Mouse (Mus musculus) neural tube, embryonic 11.5 days (tissue): ENCODE measurements around the gene Ipo7. TPM values are rescaled to one million over a fixed set of nuclear protein-coding genes. Genes with fewer than 3 reads are reported as not detected.

Experiments
- ATAC-seq: fragments of 200-750 bp; cut with Nextera tagmentation; 2 replicates; pipeline ENCODE4 v1.8.0; 2017; ENCODE audit warnings: moderate number of reproducible peaks, mild to moderate bottlenecking, moderate TSS enrichment, moderate library complexity; ENCODE audit not compliant: insufficient read depth, low FRiP score, low TSS enrichment
- DNase-seq: peaks from one replicate; pipeline ENCODE4 v3.0.0-alpha.2; 2015; ENCODE audit warnings: low spot score
- H3K27ac ChIP-seq: fragments of 300-500 bp; sonication (generic); 2 replicates; pipeline ENCODE4 v1.5.1; 2014; ENCODE audit warnings: low read depth, mild to moderate bottlenecking, low read length
- H3K27me3 ChIP-seq: fragments of 300-500 bp; sonication (generic); 2 replicates; pipeline ENCODE4 v1.6.1; 2014; ENCODE audit warnings: mild to moderate bottlenecking, low read length, mixed read lengths; ENCODE audit not compliant: control insufficient read depth, insufficient read depth
- H3K36me3 ChIP-seq: fragments of 300-500 bp; sonication (generic); 2 replicates; pipeline ENCODE4 v1.6.1; 2014; ENCODE audit warnings: mild to moderate bottlenecking, low read length, moderate library complexity, mixed read lengths; ENCODE audit not compliant: control insufficient read depth, insufficient read depth
- H3K4me1 ChIP-seq: fragments of 300-500 bp; sonication (generic); 2 replicates; pipeline ENCODE4 v1.6.1; 2014; ENCODE audit warnings: low read length, mixed read lengths; ENCODE audit not compliant: control insufficient read depth, insufficient read depth
- H3K4me2 ChIP-seq: fragments of 300-500 bp; sonication (generic); 2 replicates; pipeline ENCODE4 v1.6.1; 2014; ENCODE audit warnings: low read depth, mild to moderate bottlenecking, moderate library complexity
- H3K4me3 ChIP-seq: fragments of 300-500 bp; sonication (generic); 2 replicates; pipeline ENCODE4 v1.5.1; 2014; ENCODE audit warnings: low read depth, low read length
- H3K9ac ChIP-seq: fragments of 300-500 bp; sonication (generic); 2 replicates; pipeline ENCODE4 v1.6.1; 2014; ENCODE audit warnings: mild to moderate bottlenecking, low read length
- H3K9me3 ChIP-seq: fragments of 300-500 bp; sonication (generic); 2 replicates; pipeline ENCODE4 v1.6.1; 2016; ENCODE audit warnings: low read length; ENCODE audit not compliant: control insufficient read depth
- WGBS: fragments of 180-500 bp; shearing (Covaris S2); extraction: QIAGEN DNeasy Blood & Tissue Kit; methylation state at CpG from one replicate; pipeline ENCODE4 v1.1.7; 2014; 5-methylcytosine and 5-hydroxymethylcytosine counted together
- polyA plus RNA-seq: library from polyadenylated mRNA; unstranded; fragments of >200 nt; fragmentation: Nextera tagmentation; extraction: Ambion mirVana; gene quantifications from 2 replicates; pipeline ENCODE4 v1.2.1, GENCODE M21; 2014

Gene Ipo7
- polyA plus RNA-seq, 1 experiment from 2014 or later, result 36.3 TPM

DNA sequence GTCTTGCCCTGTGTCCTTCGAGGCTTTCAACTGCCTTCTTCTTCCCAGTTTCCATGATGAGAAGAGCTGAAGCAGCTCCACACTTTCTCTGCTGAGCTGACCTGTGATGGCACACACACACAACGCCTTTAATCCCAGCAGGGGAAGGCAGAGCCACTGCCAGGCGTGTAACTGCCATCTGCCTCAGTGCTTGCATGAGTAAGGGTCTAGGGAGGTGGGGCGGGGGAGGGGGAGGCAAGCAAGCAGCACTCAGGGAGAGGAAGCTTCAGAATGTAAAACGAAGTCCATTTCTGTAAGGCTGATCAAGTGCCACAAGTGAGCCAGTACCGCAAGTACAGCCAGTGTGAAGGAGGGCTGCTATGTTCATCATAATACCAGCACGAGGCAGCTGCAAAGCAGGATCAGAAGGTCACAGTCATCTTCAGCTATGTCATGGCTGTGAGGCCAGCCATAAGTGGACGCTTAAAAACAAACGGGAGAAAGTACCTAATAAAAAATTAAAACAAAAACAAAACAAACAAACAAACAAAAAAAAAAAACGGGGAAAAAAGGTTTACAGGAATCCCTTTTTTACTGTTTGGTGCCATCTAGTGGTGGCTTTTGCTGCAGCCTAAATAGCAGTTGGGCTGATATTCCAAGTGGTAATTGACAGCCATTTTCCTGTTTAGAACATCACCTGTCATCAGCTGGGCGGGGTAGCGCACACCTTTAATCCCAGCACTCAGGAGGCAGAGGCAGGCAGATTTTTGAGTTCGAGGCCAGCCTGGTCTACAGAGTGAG is 65.5 kb downstream of the Ipo7 start:
- Histone ChIP-seq H3K9me3 (no peaks in the 10 kb centered on the region), H3K4me2 (no peak overlapping the region), H3K27ac (no peak overlapping the region), H3K9ac (no peak overlapping the region), H3K4me1 (no peaks in the 10 kb centered on the region), H3K4me3 (no peak overlapping the region), H3K27me3 (no peaks in the 10 kb centered on the region), H3K36me3 (peaks cover 50% of the 10 kb centered on the region)
- ATAC-seq (no peak), DNase-seq (peak; percentile 61)
- WGBS, result 71% methylated on average over 13 of the region's 13 CpGs

DNA sequence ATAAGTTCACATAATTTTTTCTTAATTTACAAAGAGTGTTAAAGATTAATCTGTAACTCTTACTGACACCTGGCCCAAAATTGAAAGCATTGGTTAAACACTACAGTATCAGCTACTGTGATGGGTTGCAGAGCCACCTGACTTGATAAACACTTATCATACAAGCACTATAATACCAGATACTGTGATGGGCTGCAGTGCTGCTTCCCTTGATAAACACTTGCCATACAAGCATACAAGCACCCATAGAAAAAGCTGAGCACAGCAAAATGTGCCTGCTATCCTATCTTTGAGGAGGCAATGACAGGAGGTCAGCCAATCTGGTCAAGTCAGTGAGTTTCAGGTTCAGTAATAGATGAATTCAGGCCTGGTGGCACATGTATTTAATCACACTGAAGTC is 67.1 kb downstream of the Ipo7 start:
- Histone ChIP-seq H3K4me2 (no peak overlapping the region), H3K4me3 (no peak overlapping the region), H3K36me3 (peaks cover 46% of the 10 kb centered on the region), H3K27ac (no peak overlapping the region), H3K9ac (no peak overlapping the region), H3K9me3 (no peaks in the 10 kb centered on the region), H3K27me3 (no peaks in the 10 kb centered on the region), H3K4me1 (no peaks in the 10 kb centered on the region)
- DNase-seq (no peak), ATAC-seq (no peak)

DNA sequence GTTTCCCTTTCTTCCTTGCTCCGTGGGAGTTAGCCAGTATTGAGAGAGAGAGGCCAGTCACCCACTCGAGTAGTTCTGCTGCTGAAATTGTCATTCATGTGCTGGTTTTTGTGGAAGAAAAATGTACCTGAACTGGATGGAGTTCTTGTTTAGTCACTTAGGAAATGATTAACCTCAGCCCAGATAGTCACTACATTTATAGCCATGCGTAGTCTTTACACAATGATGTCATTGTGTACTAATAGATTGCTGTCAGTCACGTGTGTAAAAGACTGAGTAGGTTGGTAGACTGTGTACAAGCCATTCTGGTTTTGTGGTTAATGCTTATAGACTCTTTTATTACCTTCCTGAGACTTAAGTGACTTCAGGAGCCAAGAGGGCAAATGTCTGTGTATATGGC is 69.8 kb downstream of the Ipo7 start:
- Histone ChIP-seq H3K27me3 (no peaks in the 10 kb centered on the region), H3K27ac (no peak overlapping the region), H3K9ac (no peak overlapping the region), H3K4me3 (no peak overlapping the region), H3K4me1 (peaks cover 3% of the 10 kb centered on the region; the same call in 1 of the 2 replicates), H3K4me2 (no peak overlapping the region), H3K9me3 (no peaks in the 10 kb centered on the region), H3K36me3 (peaks cover 41% of the 10 kb centered on the region)
- 75% methylated on average over 4 of the region's 4 CpGs for WGBS
- no peak for ATAC-seq
- no peak for DNase-seq

DNA sequence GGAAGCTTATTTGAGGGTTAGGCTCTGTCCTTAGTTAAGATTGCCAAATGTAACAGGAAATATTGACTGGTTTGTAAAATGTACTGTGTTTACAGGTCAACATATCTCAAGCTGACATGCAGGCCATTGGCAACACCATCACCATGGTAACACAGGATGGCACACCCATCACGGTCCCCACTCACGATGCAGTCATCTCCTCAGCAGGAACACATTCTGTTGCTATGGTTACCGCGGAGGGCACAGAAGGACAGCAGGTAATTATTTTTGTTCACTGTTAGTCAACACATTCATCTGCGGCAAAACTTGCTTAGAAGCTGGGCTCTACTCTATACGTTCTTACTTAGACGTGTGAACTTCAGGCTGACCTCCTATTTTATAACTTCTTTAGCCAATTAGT is 73.6 kb downstream of the Ipo7 start:
- no peak for ATAC-seq
- H3K4me3 ChIP-seq, result no peak overlapping the region
- DNase-seq, result peak; percentile 29

DNA sequence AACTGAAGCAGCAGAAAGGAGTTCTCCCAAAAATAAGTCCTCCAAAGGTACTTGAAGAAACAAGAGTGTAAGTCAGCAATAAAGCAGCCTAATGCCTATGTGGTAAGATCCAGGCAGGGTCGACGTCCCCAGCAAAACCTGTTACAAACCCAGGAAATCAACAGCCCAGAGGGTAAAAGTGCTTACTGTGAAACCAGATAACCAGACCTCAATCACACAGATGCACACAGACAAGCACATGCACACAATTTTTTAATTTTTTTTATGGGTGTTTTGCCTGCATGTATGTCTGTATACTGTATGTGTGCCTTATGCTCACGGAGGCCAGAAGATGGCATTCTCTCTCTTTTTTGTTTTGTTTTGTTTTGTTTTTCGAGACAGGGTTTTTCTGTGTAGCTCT is 78.3 kb downstream of the Ipo7 start:
- no peak for ATAC-seq
- peaks cover 3% of the 10 kb centered on the region; the same call in 1 of the 2 replicates for H3K4me1 ChIP-seq
- no peak for DNase-seq
- H3K27ac ChIP-seq, result no peak overlapping the region
- H3K9me3 ChIP-seq, result no peaks in the 10 kb centered on the region
- H3K4me2 ChIP-seq, result no peak overlapping the region
- H3K4me3 ChIP-seq, result no peak overlapping the region
- peaks cover 8% of the 10 kb centered on the region; the same call in 1 of the 2 replicates for H3K36me3 ChIP-seq
- no peaks in the 10 kb centered on the region for H3K27me3 ChIP-seq
- no peak overlapping the region for H3K9ac ChIP-seq
- WGBS, result 90% methylated on average over 4 of the region's 4 CpGs

More for the DNA sequence above, 73.6 kb downstream of the Ipo7 start:
- H3K27me3 ChIP-seq, result no peaks in the 10 kb centered on the region
- peaks cover 3% of the 10 kb centered on the region; the same call in 1 of the 2 replicates for H3K4me1 ChIP-seq
- 63% methylated on average over 7 of the region's 7 CpGs for WGBS
- H3K36me3 ChIP-seq, result peaks cover 24% of the 10 kb centered on the region
- H3K9me3 ChIP-seq, result no peaks in the 10 kb centered on the region
- no peak overlapping the region for H3K9ac ChIP-seq
- no peak overlapping the region for H3K27ac ChIP-seq
- H3K4me2 ChIP-seq, result no peak overlapping the region

DNA sequence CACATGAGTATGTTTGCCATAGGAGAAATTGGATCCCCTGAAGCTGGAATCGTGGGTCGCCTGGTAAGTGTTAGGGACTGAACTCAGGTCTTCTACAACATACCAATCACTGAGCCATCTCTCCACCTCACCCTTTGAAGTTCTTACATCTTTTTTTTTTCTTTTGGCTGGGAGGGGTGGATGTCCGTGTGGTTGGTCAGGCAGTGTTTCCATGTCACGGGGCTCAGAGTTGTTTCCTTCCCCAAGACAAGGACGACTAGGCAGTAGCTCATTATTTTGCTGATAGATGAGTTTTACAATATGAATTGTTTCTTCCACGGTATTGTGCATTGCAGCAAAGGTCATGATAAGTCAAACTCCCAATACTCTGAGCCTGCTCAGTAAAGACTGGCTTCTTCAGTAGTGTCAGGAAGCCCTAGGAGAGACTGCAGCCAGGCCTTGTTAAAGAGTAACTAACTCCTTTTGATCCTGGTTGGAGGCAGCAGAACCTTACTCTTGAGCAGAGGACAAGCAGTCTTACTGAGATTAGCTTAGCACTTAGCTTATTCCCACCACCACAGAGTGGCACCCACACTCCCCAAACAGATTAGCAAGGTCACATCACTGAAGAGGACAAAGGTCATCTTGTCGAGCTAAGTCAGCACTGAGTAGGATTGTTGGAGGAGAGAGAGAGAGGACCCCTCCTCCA is 79.2 kb downstream of the Ipo7 start:
- 43% methylated on average over 7 of the region's 7 CpGs for WGBS
- H3K36me3 ChIP-seq, result peaks cover 6% of the 10 kb centered on the region; the same call in 1 of the 2 replicates
- no peaks in the 10 kb centered on the region for H3K27me3 ChIP-seq
- DNase-seq, result no peak
- no peak overlapping the region for H3K27ac ChIP-seq
- no peak overlapping the region for H3K4me2 ChIP-seq
- H3K4me1 ChIP-seq, result no peaks in the 10 kb centered on the region
- ATAC-seq, result no peak
- H3K9me3 ChIP-seq, result no peaks in the 10 kb centered on the region
- no peak overlapping the region for H3K9ac ChIP-seq
- H3K4me3 ChIP-seq, result no peak overlapping the region

DNA sequence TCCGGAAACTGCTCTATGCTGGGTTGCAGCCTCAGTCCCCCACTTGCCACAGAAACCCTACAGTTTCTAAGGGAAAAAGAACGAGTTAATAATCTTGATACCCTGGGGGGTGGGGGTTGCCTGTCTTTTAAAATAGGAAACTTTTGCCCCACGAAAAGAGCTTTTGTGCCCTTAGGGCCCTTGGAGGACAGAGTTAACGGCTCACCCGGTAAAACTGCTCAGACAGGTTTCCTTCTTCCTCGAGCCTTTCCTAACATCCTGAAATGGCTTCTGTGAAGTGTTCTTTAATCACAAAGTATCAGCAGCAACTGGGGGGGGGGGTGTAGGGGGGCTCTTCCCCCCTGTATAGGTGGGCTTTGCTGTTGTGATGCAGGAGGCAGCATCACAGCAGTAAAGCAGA is 82.8 kb downstream of the Ipo7 start:
- ATAC-seq, result no peak
- Histone ChIP-seq H3K9ac (no peak overlapping the region), H3K27ac (no peak overlapping the region), H3K4me3 (no peak overlapping the region), H3K36me3 (peaks cover 2% of the 10 kb centered on the region; the same call in 1 of the 2 replicates), H3K9me3 (no peaks in the 10 kb centered on the region), H3K4me1 (no peaks in the 10 kb centered on the region), H3K27me3 (no peaks in the 10 kb centered on the region), H3K4me2 (no peak overlapping the region)
- WGBS, result 54% methylated on average over 6 of the region's 6 CpGs
- no peak for DNase-seq

DNA sequence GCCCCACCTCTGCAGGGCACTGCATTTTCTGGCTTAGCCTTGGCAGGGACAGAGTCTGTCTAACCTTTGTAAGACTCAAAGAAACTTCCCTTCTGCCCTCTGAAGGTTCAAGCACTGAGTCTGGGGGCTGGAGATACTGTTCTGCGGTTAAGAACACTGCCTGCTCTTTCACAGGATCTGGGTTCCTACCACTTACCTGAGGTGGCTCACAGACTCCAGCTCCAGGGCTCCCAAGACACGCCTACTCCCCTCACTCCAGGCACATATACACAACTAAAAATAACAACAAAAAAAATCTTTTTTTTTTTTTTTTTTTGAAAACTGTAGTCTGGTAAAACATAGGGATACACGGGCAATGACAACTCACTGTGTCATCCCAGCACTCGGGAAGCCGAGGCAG is 83.2 kb downstream of the Ipo7 start:
- no peak overlapping the region for H3K4me2 ChIP-seq
- H3K27ac ChIP-seq, result no peak overlapping the region
- H3K9ac ChIP-seq, result no peak overlapping the region
- H3K9me3 ChIP-seq, result no peaks in the 10 kb centered on the region
- no peaks in the 10 kb centered on the region for H3K4me1 ChIP-seq
- ATAC-seq, result no peak
- H3K36me3 ChIP-seq, result peaks cover 2% of the 10 kb centered on the region; the same call in 1 of the 2 replicates
- H3K27me3 ChIP-seq, result no peaks in the 10 kb centered on the region
- no peak overlapping the region for H3K4me3 ChIP-seq
- 83% methylated on average over 5 of the region's 5 CpGs for WGBS
- no peak for DNase-seq

DNA sequence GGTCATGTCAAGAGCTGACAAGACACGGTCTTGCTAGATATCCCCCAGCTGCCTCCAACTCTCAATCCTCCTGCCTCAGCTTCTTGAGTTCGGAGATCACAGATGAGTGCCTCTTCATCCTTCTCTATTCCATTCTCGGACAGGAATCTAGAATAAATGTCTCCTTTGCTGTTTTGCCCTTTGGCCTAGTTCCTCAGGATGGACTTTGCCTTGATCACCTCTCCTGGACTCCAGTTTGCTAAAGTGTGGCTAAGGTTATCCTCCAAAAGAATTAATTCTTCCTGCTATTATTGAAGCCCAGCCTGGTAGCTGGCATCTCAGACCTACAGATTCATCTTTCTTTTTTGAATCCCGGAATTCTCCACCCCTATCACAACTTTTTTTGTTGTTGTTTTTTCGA is 87.0 kb downstream of the Ipo7 start:
- Histone ChIP-seq H3K27me3 (no peaks in the 10 kb centered on the region), H3K9me3 (no peaks in the 10 kb centered on the region), H3K9ac (no peak overlapping the region), H3K4me2 (no peak overlapping the region), H3K4me1 (0 out of 2 replicates have a peak, but pooled peaks cover 2% of the 10 kb centered on the region), H3K36me3 (no peaks in the 10 kb centered on the region), H3K4me3 (no peak overlapping the region), H3K27ac (no peak overlapping the region)
- WGBS, result 87% methylated on average over 5 of the region's 5 CpGs
- DNase-seq (no peak), ATAC-seq (no peak)
